Mouse (Mus musculus) intestine, embryonic 14.5 days (tissue): Measurements from ENCODE around the gene Fxyd3. TPM values are rescaled to one million over a fixed set of nuclear protein-coding genes. Genes with fewer than 3 reads are reported as not detected.
A peak's percentile ranks its signal among the peaks of the same experiment; 100 is the strongest.

Source experiments
- ATAC-seq: fragments of 200-750 bp; cut with Nextera tagmentation; replicated peaks from 2 replicates; pipeline ENCODE4 v1.8.0; 2017; ENCODE audit warnings: low read depth, moderate number of reproducible peaks, moderate TSS enrichment, moderate library complexity; ENCODE audit not compliant: low FRiP score, low TSS enrichment
- DNase-seq: peaks from one replicate; pipeline ENCODE4 v3.0.0-alpha.2; 2018; ENCODE audit warnings: low spot score
- H3K27ac ChIP-seq: fragments of 300-500 bp; sonication (generic); 2 replicates; pipeline ENCODE4 v1.5.1; 2014; ENCODE audit warnings: low read depth, mild to moderate bottlenecking, control low read depth
- H3K27me3 ChIP-seq: fragments of 300-500 bp; sonication (generic); replicated peaks from 2 replicates; pipeline ENCODE4 v1.6.1; 2014; ENCODE audit warnings: low read length, control low read depth; ENCODE audit not compliant: control insufficient read depth, insufficient read depth
- H3K36me3 ChIP-seq: fragments of 300-500 bp; sonication (generic); 2 replicates; pipeline ENCODE4 v1.6.1; 2014; ENCODE audit warnings: low read length, control low read depth; ENCODE audit not compliant: control insufficient read depth, insufficient read depth
- H3K4me1 ChIP-seq: fragments of 300-500 bp; sonication (generic); replicated peaks from 2 replicates; pipeline ENCODE4 v1.6.1; 2014; ENCODE audit warnings: low read length, control low read depth, mixed read lengths; ENCODE audit not compliant: control insufficient read depth, insufficient read depth
- H3K4me2 ChIP-seq: fragments of 300-500 bp; sonication (generic); 2 replicates; pipeline ENCODE4 v1.6.1; 2014; ENCODE audit warnings: low read length
- H3K4me3 ChIP-seq: fragments of 300-500 bp; sonication (generic); 2 replicates; pipeline ENCODE4 v1.5.1; 2014; ENCODE audit warnings: low read depth, low read length, control low read depth, mixed read lengths
- H3K9ac ChIP-seq: fragments of 300-500 bp; sonication (generic); 2 replicates; pipeline ENCODE4 v1.6.1; 2014; ENCODE audit warnings: mild to moderate bottlenecking, low read length
- H3K9me3 ChIP-seq: fragments of 300-500 bp; sonication (generic); 2 replicates; pipeline ENCODE4 v1.6.1; 2016; ENCODE audit warnings: low read length, control low read depth; ENCODE audit not compliant: control insufficient read depth
- WGBS: fragments of 180-500 bp; shearing (Covaris S2); extraction: QIAGEN DNeasy Blood & Tissue Kit; methylation state at CpG from one replicate; pipeline ENCODE4 v1.1.7; 2014; 5-methylcytosine and 5-hydroxymethylcytosine counted together
- polyA plus RNA-seq: library from polyadenylated mRNA; unstranded; fragments of >200 nt; fragmentation: Nextera tagmentation; extraction: Ambion mirVana; gene quantifications from 2 replicates; pipeline ENCODE4 v1.2.1, GENCODE M21; 2014

Gene Fxyd3
- polyA plus RNA-seq, 1 experiment from 2014 or later = 71.5 TPM

DNA sequence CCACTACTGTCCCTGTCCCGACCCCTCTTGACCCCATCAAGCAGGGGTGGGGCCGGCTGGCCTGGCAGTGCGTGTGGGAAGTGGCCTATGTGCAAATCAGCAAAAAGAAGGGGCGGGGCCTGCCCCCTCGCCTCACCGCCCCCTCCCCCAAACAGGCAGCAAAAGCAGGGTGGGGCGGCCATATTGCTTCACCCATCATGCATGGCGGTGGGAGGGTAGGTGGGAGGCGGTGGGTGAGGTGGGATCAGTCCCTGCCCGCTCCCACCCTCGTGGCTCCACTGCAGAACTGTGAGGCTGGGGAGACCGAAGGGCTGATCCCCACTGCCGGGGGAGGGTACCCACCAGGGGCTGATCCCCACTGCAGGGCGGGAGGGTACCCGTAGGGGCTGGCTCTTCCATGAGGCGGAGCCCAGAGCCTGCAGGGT, 40.2 kb upstream of the Fxyd3 start:
- Histone ChIP-seq H3K36me3 (no peaks in the 10 kb centered on the region), H3K9ac (no peak overlapping the region), H3K27ac (no peak overlapping the region), H3K27me3 (no peaks in the 10 kb centered on the region), H3K9me3 (no peaks in the 10 kb centered on the region), H3K4me1 (peaks cover 10% of the 10 kb centered on the region; the same call in 1 of the 2 replicates), H3K4me3 (no peak overlapping the region), H3K4me2 (no peak overlapping the region)
- ATAC-seq = no peak
- no peak for DNase-seq
- 45% methylated on average over 13 of the region's 16 CpGs for WGBS

DNA sequence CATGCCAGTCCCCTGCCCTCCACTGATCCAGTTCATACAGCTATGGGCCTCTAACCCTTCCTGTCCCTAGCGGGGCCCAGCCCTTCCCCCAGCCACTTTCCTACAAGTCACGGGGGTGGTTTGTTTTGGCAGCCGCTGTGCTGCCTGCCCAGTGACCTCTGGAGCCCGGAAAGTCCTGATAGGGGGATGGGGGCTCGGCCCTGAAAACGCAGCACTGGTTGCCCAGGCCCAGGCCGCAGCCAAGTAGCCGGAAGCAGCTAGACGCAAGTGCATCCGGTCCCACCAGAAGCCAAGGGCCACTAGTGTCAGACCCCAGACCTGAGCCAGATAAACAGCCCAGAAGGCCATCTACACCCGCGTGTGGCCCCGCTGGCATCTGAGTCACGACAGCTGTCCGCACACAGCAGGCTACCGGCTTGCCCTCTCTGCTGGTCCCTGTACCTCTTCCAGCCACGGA, 39.1 kb upstream of the Fxyd3 start:
- Histone ChIP-seq H3K9me3 (no peaks in the 10 kb centered on the region), H3K9ac (no peak overlapping the region), H3K4me1 (peaks cover 15% of the 10 kb centered on the region), H3K4me2 (peak overlapping the region; percentile 41), H3K36me3 (no peaks in the 10 kb centered on the region), H3K27me3 (no peaks in the 10 kb centered on the region), H3K27ac (peak overlapping the region; percentile 43; the same call in 1 of the 2 replicates), H3K4me3 (no peak overlapping the region)
- 24% methylated on average over 17 of the region's 17 CpGs for WGBS
- peak; percentile 29 for ATAC-seq
- DNase-seq = no peak

DNA sequence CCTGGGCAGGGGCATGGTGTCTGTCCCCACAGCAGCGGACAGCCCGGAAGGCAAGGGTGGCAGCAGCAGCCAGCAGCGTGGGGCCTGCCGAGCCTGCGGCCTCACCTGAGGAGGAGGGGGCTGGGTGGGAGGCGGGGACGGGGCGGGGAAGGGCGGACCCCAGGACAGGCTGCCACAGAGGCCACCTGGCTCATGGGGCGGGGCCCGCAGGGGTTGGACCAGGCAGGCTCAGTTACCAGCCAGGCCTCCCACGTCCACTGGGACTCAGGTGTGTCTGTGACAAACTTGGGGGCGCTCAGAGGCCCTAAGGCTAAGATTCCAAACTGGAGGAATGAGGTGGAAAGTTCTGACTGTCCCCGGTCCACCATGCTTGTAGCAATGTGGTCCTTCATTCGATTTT, 38.7 kb upstream of the Fxyd3 start, which contains the start of gene Hpn:
Gene Hpn, minus strand, starts transcription at position 109 of the 400 bp plus-strand sequence.
- peak; percentile 79 for ATAC-seq
- Histone ChIP-seq H3K36me3 (no peaks in the 10 kb centered on the region), H3K4me1 (peaks cover 15% of the 10 kb centered on the region), H3K27ac (peak within 1 kb of the TSS; percentile 43; the same call in 1 of the 2 replicates), H3K27me3 (no peaks in the 10 kb centered on the region), H3K4me3 (peak within 1 kb of the TSS; percentile 16; the same call in 1 of the 2 replicates), H3K4me2 (peak within 1 kb of the TSS; percentile 41), H3K9me3 (no peaks in the 10 kb centered on the region), H3K9ac (peak within 1 kb of the TSS; percentile 27; the same call in 1 of the 2 replicates)
- DNase-seq = peak; percentile 69
- WGBS = 21% methylated on average over 15 of the region's 15 CpGs

DNA sequence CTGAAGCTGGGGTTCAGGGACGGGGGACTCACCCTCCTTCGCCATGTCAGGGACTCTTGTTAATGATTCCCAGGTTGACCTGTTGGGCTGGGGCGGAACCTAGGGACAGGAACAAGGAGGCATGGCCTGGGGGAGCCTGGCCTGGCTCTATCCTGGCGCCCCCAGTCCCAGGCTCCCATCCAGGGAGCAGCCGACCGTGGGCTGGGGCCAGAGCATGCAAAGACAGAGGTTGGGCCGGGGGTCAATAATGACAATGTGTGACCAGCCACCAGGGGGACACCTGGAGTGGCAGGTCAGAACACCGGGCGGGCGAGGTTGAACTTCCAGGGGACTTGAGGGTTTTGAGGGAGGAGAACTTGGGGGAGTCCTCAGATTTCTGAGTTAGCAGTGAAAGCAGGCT, 38.1 kb upstream of the Fxyd3 start:
- Histone ChIP-seq H3K9ac (peak overlapping the region; percentile 27; the same call in 1 of the 2 replicates), H3K4me2 (peak overlapping the region; percentile 41), H3K4me3 (peak overlapping the region; percentile 16; the same call in 1 of the 2 replicates), H3K27ac (0 out of 2 replicates have a peak overlapping the region, but pooled peaks have one; percentile 33), H3K4me1 (peaks cover 15% of the 10 kb centered on the region), H3K27me3 (no peaks in the 10 kb centered on the region), H3K36me3 (no peaks in the 10 kb centered on the region), H3K9me3 (no peaks in the 10 kb centered on the region)
- WGBS = 48% methylated on average over 10 of the region's 10 CpGs
- DNase-seq (peak; percentile 61), ATAC-seq (peak; percentile 38; the same call in 1 of the 2 replicates)

DNA sequence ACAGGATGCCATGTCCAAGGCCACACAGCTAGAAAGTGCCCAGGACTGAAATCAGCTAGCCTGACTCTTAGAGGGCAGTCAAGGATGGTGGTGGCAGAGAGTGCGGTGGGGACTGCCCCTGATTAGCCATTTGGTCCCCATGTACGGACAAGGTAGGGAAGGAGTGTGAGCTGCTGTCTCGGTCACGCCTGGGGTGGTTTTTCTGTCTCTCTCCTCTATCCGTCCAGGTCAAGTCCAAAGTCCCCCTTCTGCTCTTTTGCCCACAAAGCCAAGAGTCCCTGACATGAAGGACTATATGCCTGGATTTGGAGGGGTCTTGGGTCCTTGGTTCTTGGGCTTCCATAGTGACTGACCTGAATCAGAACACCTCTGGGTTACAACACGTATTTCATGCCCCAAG, 37.3 kb upstream of the Fxyd3 start:
- no peak for DNase-seq
- no peak overlapping the region for H3K4me2 ChIP-seq
- WGBS = 74% methylated on average over 6 of the region's 6 CpGs
- H3K9ac ChIP-seq = no peak overlapping the region
- H3K4me1 ChIP-seq = peaks cover 15% of the 10 kb centered on the region
- H3K27ac ChIP-seq = no peak overlapping the region
- H3K27me3 ChIP-seq = no peaks in the 10 kb centered on the region
- H3K4me3 ChIP-seq = no peak overlapping the region
- H3K36me3 ChIP-seq = no peaks in the 10 kb centered on the region
- no peaks in the 10 kb centered on the region for H3K9me3 ChIP-seq
- ATAC-seq = no peak

DNA sequence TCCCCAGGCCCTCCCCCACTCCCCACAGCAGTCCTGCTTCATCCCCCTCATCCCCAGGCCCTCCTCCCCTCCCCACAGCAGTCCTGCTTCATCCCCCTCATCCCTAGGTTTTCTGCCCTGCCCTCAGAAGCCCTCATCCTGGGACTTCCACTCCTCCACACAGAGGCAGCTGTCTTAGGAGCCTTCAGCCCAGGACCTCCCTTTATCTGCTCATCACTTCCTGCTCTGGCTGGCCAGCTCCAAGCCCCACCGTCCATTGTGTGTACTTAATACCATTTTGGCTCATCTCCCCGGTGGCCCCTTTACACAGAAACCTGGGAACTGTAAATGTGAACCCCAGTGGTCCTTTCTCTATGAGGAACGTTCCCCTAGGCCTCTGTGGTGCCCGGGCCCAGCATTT, 35.5 kb upstream of the Fxyd3 start:
- no peak overlapping the region for H3K4me3 ChIP-seq
- H3K9ac ChIP-seq = no peak overlapping the region
- ATAC-seq (no peak), DNase-seq (no peak)
- no peak overlapping the region for H3K27ac ChIP-seq
- 40% methylated on average over 4 of the region's 4 CpGs for WGBS
- no peaks in the 10 kb centered on the region for H3K27me3 ChIP-seq
- H3K9me3 ChIP-seq = no peaks in the 10 kb centered on the region
- no peaks in the 10 kb centered on the region for H3K36me3 ChIP-seq
- peaks cover 15% of the 10 kb centered on the region for H3K4me1 ChIP-seq
- no peak overlapping the region for H3K4me2 ChIP-seq

DNA sequence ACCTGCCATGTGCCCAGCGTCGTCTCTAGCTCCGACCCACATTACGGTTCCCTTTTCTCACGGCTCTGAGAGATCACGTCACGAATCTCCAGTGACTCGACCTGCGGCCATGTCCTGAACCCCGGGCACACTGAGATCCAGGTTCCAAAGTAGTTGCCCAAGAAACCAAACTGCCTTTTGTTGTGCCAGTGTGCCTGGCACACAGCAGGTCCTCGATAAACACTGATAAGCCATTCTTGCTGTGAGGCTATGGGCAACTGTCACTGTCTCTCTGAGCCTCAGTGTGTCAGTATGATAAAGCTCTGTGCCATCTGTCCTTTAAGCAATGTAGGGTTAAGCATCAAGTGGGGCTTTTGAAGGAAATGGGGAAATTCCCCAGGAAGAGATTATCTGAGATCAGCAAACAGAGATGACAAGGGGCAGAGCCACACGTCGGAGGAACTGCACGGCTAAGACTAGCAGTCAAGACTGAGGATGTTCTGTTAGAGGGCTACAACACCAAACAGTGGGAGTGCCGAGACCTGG, 34.4 kb upstream of the Fxyd3 start:
- 79% methylated on average over 15 of the region's 15 CpGs for WGBS
- no peaks in the 10 kb centered on the region for H3K27me3 ChIP-seq
- no peaks in the 10 kb centered on the region for H3K9me3 ChIP-seq
- peaks cover 15% of the 10 kb centered on the region for H3K4me1 ChIP-seq
- H3K9ac ChIP-seq = no peak overlapping the region
- no peak overlapping the region for H3K4me2 ChIP-seq
- H3K36me3 ChIP-seq = no peaks in the 10 kb centered on the region
- ATAC-seq (no peak), DNase-seq (no peak)
- no peak overlapping the region for H3K4me3 ChIP-seq
- H3K27ac ChIP-seq = no peak overlapping the region

DNA sequence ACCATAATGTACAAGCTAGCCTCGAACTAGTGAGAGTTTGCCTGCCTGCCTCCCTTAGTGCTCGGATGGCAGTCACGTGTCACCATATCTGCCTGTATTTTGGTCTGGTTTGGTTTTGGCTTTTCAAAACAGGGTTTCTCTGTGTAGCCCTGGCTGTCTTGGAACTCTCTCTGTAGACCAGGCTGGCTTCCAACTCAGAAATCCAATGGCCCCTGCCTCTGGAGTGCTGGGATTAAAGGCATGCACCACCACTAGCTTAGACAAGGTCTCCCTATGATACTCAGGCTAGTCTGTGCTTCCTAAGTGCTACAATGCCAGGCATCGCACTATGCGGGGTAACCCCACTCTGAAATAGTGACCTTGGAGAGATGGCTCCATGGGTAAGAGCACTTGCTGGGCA, 33.3 kb upstream of the Fxyd3 start:
- Histone ChIP-seq H3K4me2 (no peak overlapping the region), H3K4me1 (peaks cover 5% of the 10 kb centered on the region), H3K27ac (no peak overlapping the region), H3K27me3 (no peaks in the 10 kb centered on the region), H3K9me3 (no peaks in the 10 kb centered on the region), H3K36me3 (no peaks in the 10 kb centered on the region), H3K4me3 (no peak overlapping the region), H3K9ac (no peak overlapping the region)
- no peak for DNase-seq
- WGBS = 91% methylated on average over 5 of the region's 5 CpGs
- no peak for ATAC-seq

DNA sequence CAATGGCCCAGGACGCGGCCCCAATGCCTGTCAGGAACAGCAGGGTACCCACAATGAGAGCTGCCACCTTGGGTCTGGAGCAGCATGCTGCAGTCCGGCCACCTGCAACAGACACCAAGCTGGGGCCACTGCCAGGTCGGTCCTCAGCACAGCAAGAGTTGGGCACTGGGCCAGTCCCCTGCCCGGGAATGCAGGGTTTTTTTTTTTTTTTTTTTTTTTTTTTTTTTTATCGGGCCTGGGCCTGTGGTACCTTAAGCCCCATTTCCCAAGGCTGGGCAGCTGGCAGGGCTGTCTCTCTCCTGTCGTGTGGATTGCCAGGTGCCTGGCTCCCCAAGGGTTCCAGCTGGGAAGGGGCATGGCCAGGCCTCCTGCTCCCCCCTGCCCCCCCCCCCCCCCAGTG, 32.6 kb upstream of the Fxyd3 start:
- 66% methylated on average over 7 of the region's 7 CpGs for WGBS
- Histone ChIP-seq H3K4me1 (peaks cover 5% of the 10 kb centered on the region), H3K27ac (no peak overlapping the region), H3K36me3 (no peaks in the 10 kb centered on the region), H3K9ac (no peak overlapping the region), H3K9me3 (no peaks in the 10 kb centered on the region), H3K4me2 (no peak overlapping the region), H3K27me3 (no peaks in the 10 kb centered on the region), H3K4me3 (no peak overlapping the region)
- DNase-seq (no peak), ATAC-seq (0 out of 2 replicates have a peak, but pooled peaks have one; percentile 33)
